Mouse (Mus musculus) thymus, postnatal 14 days (tissue): Measurements from ENCODE around the gene Gan.

Source experiments
- DNase-seq: peaks from one replicate; pipeline ENCODE4 v3.0.0; 2021

Gene Gan

GRCm38 (mm10) chr8:117256292-117256938, 98.5 kb downstream of the Gan start:
- peak; percentile 95 for DNase-seq

- no peak for DNase-seq
Observed at GRCm38 (mm10) chr8:117257029-117257820, 99.3 kb downstream of the Gan start, which contains the start of gene Cmip. Cmip (plus strand) TSS chr8:117257064.

- peak; percentile 72 for DNase-seq
Observed at GRCm38 (mm10) chr8:117257821-117258575, 100.1 kb downstream of the Gan start.

GRCm38 (mm10) chr8:117258576-117259040, 100.7 kb downstream of the Gan start:
- DNase-seq: no peak

- peak; percentile 43 for DNase-seq
Observed at GRCm38 (mm10) chr8:117259431-117260001, 101.6 kb downstream of the Gan start.

- no peak for DNase-seq
Observed at GRCm38 (mm10) chr8:117260234-117260929, 102.4 kb downstream of the Gan start.

- DNase-seq: no peak
Observed at GRCm38 (mm10) chr8:117260930-117261475, 103.1 kb downstream of the Gan start.

- DNase-seq: peak; percentile 44
Observed at GRCm38 (mm10) chr8:117261702-117262101, 103.8 kb downstream of the Gan start.

- DNase-seq: no peak
Observed at GRCm38 (mm10) chr8:117262685-117263084, 104.8 kb downstream of the Gan start.

- no peak for DNase-seq
Observed at GRCm38 (mm10) chr8:117263442-117263841, 105.5 kb downstream of the Gan start.

- no peak for DNase-seq
Observed at GRCm38 (mm10) chr8:117265079-117265478, 107.1 kb downstream of the Gan start.
